Mouse (Mus musculus): ENCODE data around the gene Fzd10.

Gene Fzd10

GRCm38 (mm10) chr5:128601036-128602019 lies 684 bp downstream of the Fzd10 start:
- peak; percentile 1 for DNase-seq (ENCODE audit: low read depth)

- DNase-seq (ENCODE audit: low read depth), result no peak
Observed at GRCm38 (mm10) chr5:128603693-128604092, 3.0 kb downstream of the Fzd10 start.

GRCm38 (mm10) chr5:128606596-128606995 lies 6.0 kb downstream of the Fzd10 start:
- DNase-seq (ENCODE audit: low read depth), result no peak

GRCm38 (mm10) chr5:128609091-128609490 lies 8.4 kb downstream of the Fzd10 start:
- no peak for DNase-seq (ENCODE audit: low read depth)

- DNase-seq (ENCODE audit: low read depth), result no peak
Observed at GRCm38 (mm10) chr5:128617621-128618020, 17.0 kb downstream of the Fzd10 start.

GRCm38 (mm10) chr5:128619987-128620386 lies 19.3 kb downstream of the Fzd10 start:
- no peak for DNase-seq (ENCODE audit: low read depth)

- no peak for DNase-seq (ENCODE audit: low read depth)
Observed at GRCm38 (mm10) chr5:128620408-128620807, 19.8 kb downstream of the Fzd10 start.

GRCm38 (mm10) chr5:128627763-128628162 lies 27.1 kb downstream of the Fzd10 start:
- DNase-seq (ENCODE audit: low read depth), result no peak

GRCm38 (mm10) chr5:128636648-128637047 lies 36.0 kb downstream of the Fzd10 start:
- no peak for DNase-seq (ENCODE audit: low read depth)

- no peak for DNase-seq (ENCODE audit: low read depth)
Observed at GRCm38 (mm10) chr5:128637071-128638015, 36.7 kb downstream of the Fzd10 start.

- no peak for DNase-seq (ENCODE audit: low read depth)
Observed at GRCm38 (mm10) chr5:128638716-128639115, 38.1 kb downstream of the Fzd10 start.

- DNase-seq (ENCODE audit: low read depth), result no peak
Observed at GRCm38 (mm10) chr5:128643065-128643464, 42.4 kb downstream of the Fzd10 start.

- DNase-seq (ENCODE audit: low read depth), result no peak
Observed at GRCm38 (mm10) chr5:128645720-128646119, 45.1 kb downstream of the Fzd10 start.

- no peak for DNase-seq (ENCODE audit: low read depth)
Observed at GRCm38 (mm10) chr5:128646286-128646685, 45.6 kb downstream of the Fzd10 start.

- no peak for DNase-seq (ENCODE audit: low read depth)
Observed at GRCm38 (mm10) chr5:128647221-128647730, 46.6 kb downstream of the Fzd10 start.

- no peak for DNase-seq (ENCODE audit: low read depth)
Observed at GRCm38 (mm10) chr5:128649336-128649897, 48.8 kb downstream of the Fzd10 start.

Data from induced T-regulatory cell, adult 2 months (primary cell).